Comparison of ENCODE assay signal across 33 mouse cellular contexts in the genomic region with DNA sequence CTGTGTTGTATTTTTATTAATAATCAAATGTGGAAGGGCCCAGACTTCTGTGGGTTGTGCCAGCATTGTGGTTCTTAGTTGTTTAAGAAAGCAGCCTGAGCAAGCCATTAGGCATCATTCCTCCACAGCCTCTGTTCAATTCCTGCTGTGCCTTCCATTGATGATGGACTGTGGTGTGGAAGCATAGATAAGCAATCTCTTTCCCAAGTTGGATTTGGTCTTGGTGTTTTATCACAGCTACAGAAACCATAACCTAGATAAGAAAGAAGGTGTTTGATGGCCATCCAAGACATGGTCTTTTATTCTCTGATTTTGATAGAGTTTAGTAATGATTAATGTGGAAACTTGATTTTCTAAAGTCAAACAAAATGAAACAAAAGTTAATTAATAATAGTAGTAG. TPM values are rescaled to one million over a fixed set of nuclear protein-coding genes. Genes with fewer than 3 reads are reported as not detected.
"Had no signal": no experiment of that assay in that cellular context is flagged by ENCODE, and none has a peak within 500 bp of the region (broad histone marks: within the 10 kb centered on the region; RNA-seq: fewer than 3 reads in every experiment).

No protein-coding gene starts in this region.

- H3K4me1 ChIP-seq: heart, embryonic 10.5 days; heart, embryonic 12.5 days; heart, embryonic 13.5 days; heart, embryonic 15.5 days; hindbrain, embryonic 10.5 days; hindbrain, embryonic 12.5 days; hindbrain, embryonic 13.5 days; hindbrain, embryonic 15.5 days; intestine, embryonic 15.5 days; kidney, embryonic 15.5 days had no signal

- H3K27ac ChIP-seq: heart, adult 2 months; heart, embryonic 10.5 days; heart, embryonic 13.5 days; heart, embryonic 15.5 days; hindbrain, embryonic 10.5 days; hindbrain, embryonic 12.5 days; hindbrain, embryonic 13.5 days; hindbrain, embryonic 14.5 days; hindbrain, embryonic 15.5 days; hindbrain, postnatal 0 days; intestine, embryonic 15.5 days; kidney, embryonic 15.5 days; kidney, postnatal 0 days; layer of hippocampus, adult 2 months had no signal

- H3K9me3 ChIP-seq: heart, embryonic 10.5 days; heart, embryonic 12.5 days; heart, embryonic 13.5 days; heart, embryonic 15.5 days; hindbrain, embryonic 10.5 days; hindbrain, embryonic 12.5 days; hindbrain, embryonic 13.5 days; hindbrain, embryonic 15.5 days; intestine, embryonic 15.5 days; kidney, embryonic 15.5 days had no signal

- H3K36me3 ChIP-seq: heart, embryonic 10.5 days; heart, embryonic 12.5 days; heart, embryonic 13.5 days; heart, embryonic 15.5 days; hindbrain, embryonic 10.5 days; hindbrain, embryonic 12.5 days; hindbrain, embryonic 13.5 days; hindbrain, embryonic 15.5 days; intestine, embryonic 15.5 days; kidney, embryonic 15.5 days had no signal

- H3K4me2 ChIP-seq: heart, embryonic 11.5 days; heart, embryonic 12.5 days; heart, embryonic 13.5 days; heart, embryonic 15.5 days; hindbrain, embryonic 12.5 days; hindbrain, embryonic 13.5 days; hindbrain, embryonic 14.5 days; hindbrain, embryonic 15.5 days; intestine, embryonic 15.5 days; kidney, embryonic 15.5 days had no signal

- DNase-seq: heart, adult 2 months; heart, postnatal 10 days; heart, postnatal 14 days; heart, postnatal 36 days; heart, postnatal 4 days; kidney, adult 11 months; kidney, adult 18-20 months; kidney, adult 8-10 months; kidney, adult 9 months; kidney, postnatal 10 days; kidney, postnatal 14 days; kidney, postnatal 36 days; kidney, postnatal 4 days; layer of hippocampus, adult 9-11 months; layer of hippocampus, postnatal 36 days had no signal

- H3K27me3 ChIP-seq: heart, embryonic 12.5 days; heart, embryonic 13.5 days; heart, embryonic 15.5 days; hindbrain, embryonic 12.5 days; hindbrain, embryonic 13.5 days; hindbrain, embryonic 15.5 days; intestine, embryonic 15.5 days; kidney, embryonic 15.5 days had no signal

- H3K9ac ChIP-seq: heart, embryonic 12.5 days; heart, embryonic 13.5 days; heart, embryonic 15.5 days; hindbrain, embryonic 12.5 days; hindbrain, embryonic 13.5 days; hindbrain, embryonic 14.5 days; hindbrain, embryonic 15.5 days; intestine, embryonic 15.5 days; kidney, embryonic 15.5 days had no signal

- H3K4me3 ChIP-seq: heart, adult 2 months; heart, embryonic 10.5 days; heart, embryonic 12.5 days; heart, embryonic 13.5 days; heart, embryonic 15.5 days; hindbrain, embryonic 10.5 days; hindbrain, embryonic 12.5 days; hindbrain, embryonic 13.5 days; hindbrain, embryonic 15.5 days; intestine, embryonic 15.5 days; kidney, embryonic 15.5 days; layer of hippocampus, adult 2 months had no signal

- ATAC-seq: hindbrain, embryonic 16.5 days; hindbrain, postnatal 0 days; inflammation-experienced regulatory T-cells, adult 6 months; intestine, postnatal 0 days had no signal

RNA-seq across cellular contexts. Expression of a gene that starts 0.8 kb away (rescaled TPM):
- polyA plus RNA-seq: inflammation-experienced regulatory T-cells, adult 6 months had no signal
